Mouse (Mus musculus) Muller cell, postnatal 12 days (primary cell): ENCODE measurements around the gene Arhgef2.

ENCODE experiments used
- DNase-seq: peaks from one replicate; pipeline ENCODE4 v3.0.0-alpha.2; 2015; ENCODE audit errors: inconsistent ontology term

The Arhgef2 gene

GRCm38 (mm10) chr3:88620992-88621536, 15.3 kb downstream of the Arhgef2 start:
- DNase-seq, result peak; percentile 78

- DNase-seq, result peak; percentile 75
Measured at GRCm38 (mm10) chr3:88621537-88622112, 15.9 kb downstream of the Arhgef2 start.

GRCm38 (mm10) chr3:88622113-88622940, 16.6 kb downstream of the Arhgef2 start:
- DNase-seq, result peak; percentile 58

GRCm38 (mm10) chr3:88622941-88623345, 17.2 kb downstream of the Arhgef2 start:
- DNase-seq, result peak; percentile 79

GRCm38 (mm10) chr3:88623346-88624135, 17.8 kb downstream of the Arhgef2 start:
- DNase-seq, result no peak

- peak; percentile 25 for DNase-seq
Measured at GRCm38 (mm10) chr3:88624324-88624723, 18.6 kb downstream of the Arhgef2 start.

- peak; percentile 77 for DNase-seq
Measured at GRCm38 (mm10) chr3:88624951-88625350, 19.2 kb downstream of the Arhgef2 start.

- no peak for DNase-seq
Measured at GRCm38 (mm10) chr3:88625531-88625930, 19.8 kb downstream of the Arhgef2 start.

GRCm38 (mm10) chr3:88626316-88626715, 20.6 kb downstream of the Arhgef2 start:
- DNase-seq, result no peak

- DNase-seq, result no peak
Measured at GRCm38 (mm10) chr3:88627114-88627513, 21.3 kb downstream of the Arhgef2 start.

- DNase-seq, result no peak
Measured at GRCm38 (mm10) chr3:88627535-88627934, 21.8 kb downstream of the Arhgef2 start.

- no peak for DNase-seq
Measured at GRCm38 (mm10) chr3:88628766-88629165, 23.0 kb downstream of the Arhgef2 start.

GRCm38 (mm10) chr3:88629244-88629643, 23.5 kb downstream of the Arhgef2 start:
- no peak for DNase-seq

- no peak for DNase-seq
Measured at GRCm38 (mm10) chr3:88630018-88630417, 24.3 kb downstream of the Arhgef2 start.

GRCm38 (mm10) chr3:88630849-88631341, 25.1 kb downstream of the Arhgef2 start:
- DNase-seq, result no peak

- DNase-seq, result peak; percentile 64
Measured at GRCm38 (mm10) chr3:88631921-88632587, 26.3 kb downstream of the Arhgef2 start.

- DNase-seq, result no peak
Measured at GRCm38 (mm10) chr3:88633056-88633455, 27.3 kb downstream of the Arhgef2 start.

- DNase-seq, result peak; percentile 93
Measured at GRCm38 (mm10) chr3:88635506-88636275, 29.9 kb downstream of the Arhgef2 start.

- no peak for DNase-seq
Measured at GRCm38 (mm10) chr3:88636555-88636986, 30.8 kb downstream of the Arhgef2 start.

GRCm38 (mm10) chr3:88637134-88637533, 31.4 kb downstream of the Arhgef2 start:
- DNase-seq, result no peak
